Mouse (Mus musculus) gastrocnemius, postnatal 4 days (tissue): ENCODE measurements around the gene Actb. TPM values are rescaled to one million over a fixed set of nuclear protein-coding genes. Genes with fewer than 3 reads are reported as not detected.

Experiments
- DNase-seq, 2 experiments: peaks; one replicate each; pipeline ENCODE4 v3.0.0; 2021 to 2022; ENCODE audit warnings: low spot score in 2 of 2, mixed read lengths in 2 of 2
- total RNA-seq, 2 experiments: library from RNA; stranded (reverse); gene quantifications; 2 replicates each; pipeline ENCODE4 v1.2.3; 2021

The Actb gene
- total RNA-seq, 2 experiments from 2014 or later, result 2,802 to 2,810 TPM

GRCm38 (mm10) chr5:142923781-142924180 is 17.2 kb upstream of the Actb start:
- no peak for DNase-seq

- no peak for DNase-seq
These were observed 15.7 kb upstream of the Actb start for GRCm38 (mm10) chr5:142922251-142922650.

- DNase-seq, result no peak
These were observed 14.5 kb upstream of the Actb start for GRCm38 (mm10) chr5:142921074-142921459.

DNA sequence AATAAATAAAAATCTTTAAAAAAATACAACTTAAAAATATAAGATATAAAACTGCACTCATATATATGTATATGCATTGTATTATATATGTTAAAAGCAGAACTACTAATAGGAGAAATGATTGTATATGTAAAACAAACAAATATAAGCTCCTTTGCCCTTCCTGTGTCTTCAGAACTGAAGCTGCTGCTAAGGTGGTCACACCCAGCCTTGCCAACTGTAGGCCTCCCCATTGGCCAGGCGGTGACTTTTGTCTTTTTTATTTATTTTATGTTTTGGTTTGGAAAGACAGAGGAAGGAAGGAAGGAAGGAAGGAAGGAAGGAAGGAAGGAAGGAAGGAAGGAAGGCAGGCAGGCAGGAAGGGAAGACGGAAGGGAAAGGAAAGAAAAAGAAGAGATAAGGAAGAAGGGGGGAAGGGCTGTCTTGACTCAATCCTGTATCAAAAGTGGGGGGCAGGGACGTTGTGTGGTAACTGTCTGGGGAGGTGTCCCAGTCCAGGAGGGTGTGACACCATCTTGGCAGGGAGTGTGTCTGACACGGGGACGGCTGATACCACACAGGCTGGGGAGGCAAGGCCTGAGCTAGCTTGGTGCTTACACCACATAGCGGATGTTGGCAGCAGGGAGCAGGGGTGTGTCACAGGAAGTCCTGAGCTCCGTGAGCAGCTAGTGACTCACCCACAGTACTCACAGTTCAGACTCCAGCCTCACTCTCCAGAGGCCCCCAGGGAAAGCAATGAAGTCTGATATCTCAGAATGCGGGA is 13.9 kb upstream of the Actb start:
- DNase-seq, result peak in 1 of 2 experiments; percentile 61

DNA sequence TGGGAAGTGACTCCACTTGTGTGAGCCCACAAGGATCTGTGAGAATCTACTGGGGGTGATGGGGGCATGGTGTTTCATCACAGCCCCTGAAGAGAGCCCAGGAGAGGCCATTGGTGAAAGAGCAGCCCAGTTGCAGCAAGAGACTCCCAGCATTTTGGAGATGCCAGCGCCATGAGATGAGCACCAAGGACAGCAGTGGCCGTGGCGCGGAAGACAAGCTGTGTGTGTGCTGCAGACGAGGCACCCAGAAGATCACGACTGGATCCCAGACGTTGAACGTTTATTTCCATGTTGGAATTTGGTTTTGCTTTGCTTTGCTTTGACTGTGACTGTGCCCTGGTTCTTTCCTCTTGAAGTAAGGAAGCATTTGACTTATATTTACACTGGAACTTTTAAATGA is 10.8 kb upstream of the Actb start:
- DNase-seq, result no peak

GRCm38 (mm10) chr5:142916593-142916992 is 10.0 kb upstream of the Actb start:
- DNase-seq, result no peak

DNA sequence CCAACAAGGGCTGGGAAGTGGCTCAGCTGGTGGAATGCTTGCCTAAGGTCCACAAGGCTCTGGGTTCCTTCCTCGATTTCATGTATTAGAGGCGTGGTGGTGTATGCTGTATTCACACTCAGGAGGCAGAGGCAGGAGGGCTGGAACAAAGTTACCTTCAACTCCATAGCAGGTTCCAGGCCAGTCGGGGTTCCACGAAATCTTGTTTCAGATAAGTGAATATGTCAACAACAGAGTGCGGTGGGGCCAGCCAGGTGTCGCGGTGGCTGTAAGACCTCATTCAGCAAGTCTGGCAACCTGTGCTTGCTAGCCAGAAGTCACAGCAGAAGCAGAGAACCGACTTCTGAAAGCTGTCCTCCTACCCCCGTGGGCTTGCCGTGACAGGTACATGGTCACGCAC is 8.7 kb upstream of the Actb start:
- DNase-seq, result no peak

- DNase-seq, result no peak
These were observed 6.2 kb upstream of the Actb start for GRCm38 (mm10) chr5:142912739-142913138.

- no peak for DNase-seq
These were observed 5.8 kb upstream of the Actb start for GRCm38 (mm10) chr5:142912320-142912719.

DNA sequence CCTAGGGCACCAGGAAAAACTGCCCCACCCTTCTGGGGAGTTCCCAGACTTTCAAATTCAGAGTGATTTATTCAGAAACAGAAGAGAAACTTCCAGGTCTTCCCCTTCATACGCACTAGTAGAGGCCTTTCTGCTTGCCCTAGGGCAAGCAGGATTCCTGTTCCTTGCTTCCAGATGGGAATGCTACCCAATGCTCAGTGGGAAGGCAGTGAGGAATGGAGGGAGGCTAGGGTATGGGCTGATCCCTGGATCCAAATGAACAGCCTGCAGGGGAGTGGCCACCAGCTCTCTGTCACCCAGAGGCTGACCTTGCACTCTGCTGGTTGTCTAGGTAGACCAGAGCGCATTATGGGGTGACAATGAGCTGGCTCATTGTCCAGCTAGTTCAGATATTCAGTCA is 5.1 kb upstream of the Actb start:
- no peak for DNase-seq

DNA sequence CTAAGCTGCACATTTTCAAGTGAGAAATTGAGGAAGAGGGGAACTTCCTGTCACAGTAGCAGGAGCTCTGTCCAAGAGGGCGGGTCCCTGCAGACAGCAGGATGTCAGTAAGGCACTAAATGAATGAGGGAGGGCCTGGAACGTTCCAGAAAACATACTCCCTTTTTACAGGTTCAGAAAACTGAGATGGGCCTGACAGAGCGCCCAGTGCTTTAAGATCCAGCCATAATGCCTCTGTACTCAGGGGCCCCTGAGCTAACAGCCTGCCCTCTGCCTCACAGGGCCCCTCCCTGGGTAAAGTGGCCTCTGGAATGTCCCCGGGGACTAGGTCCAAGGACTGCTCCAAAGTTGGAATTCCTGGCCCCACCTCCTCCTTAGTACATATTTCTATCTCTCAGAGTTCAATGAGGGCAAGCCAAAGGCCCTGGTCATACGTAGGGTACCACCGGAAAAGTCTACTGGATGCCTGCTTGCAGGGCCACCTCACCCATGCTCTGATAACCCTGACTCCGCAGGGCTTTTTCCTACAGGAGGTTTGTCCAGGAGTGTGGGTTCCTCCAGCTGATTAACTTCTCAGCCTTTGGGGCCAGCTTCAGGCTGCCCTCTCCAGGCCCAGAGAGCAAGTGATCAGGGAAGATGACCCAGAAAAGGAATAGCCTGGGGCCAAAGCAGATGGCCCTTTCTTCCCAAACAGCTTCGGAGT is 3.2 kb upstream of the Actb start:
- no peak for DNase-seq

DNA sequence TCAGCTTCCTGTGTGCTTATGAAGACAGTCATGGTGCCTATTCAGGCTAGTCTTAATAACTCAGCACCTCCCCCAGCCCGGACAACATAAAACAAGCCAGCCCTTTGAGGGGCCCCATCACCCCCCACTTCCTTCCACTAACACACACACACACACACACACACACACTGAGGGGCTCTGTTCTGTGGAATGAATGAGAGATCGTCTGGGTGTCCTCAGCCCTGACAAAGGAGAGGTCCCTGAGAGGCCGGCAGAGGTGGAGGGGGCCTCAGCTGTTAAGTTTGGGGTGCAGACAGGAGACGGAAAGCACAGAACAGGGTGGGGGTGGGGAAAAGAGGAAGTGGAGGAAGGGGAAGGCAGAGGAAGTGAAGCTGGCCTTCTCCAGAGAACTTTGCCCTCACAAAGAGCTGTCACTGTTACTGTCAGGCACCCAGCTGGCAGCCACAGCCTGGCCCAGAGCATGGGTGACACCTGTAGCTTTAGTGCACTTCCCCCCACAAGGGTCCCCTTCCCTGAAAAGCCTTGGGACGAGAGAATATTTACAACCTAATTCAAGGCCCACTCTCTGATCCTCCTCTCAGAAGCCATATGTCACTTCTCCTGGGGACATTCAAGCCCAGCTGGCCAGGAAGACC is 2.5 kb upstream of the Actb start:
- DNase-seq, result no peak

DNA sequence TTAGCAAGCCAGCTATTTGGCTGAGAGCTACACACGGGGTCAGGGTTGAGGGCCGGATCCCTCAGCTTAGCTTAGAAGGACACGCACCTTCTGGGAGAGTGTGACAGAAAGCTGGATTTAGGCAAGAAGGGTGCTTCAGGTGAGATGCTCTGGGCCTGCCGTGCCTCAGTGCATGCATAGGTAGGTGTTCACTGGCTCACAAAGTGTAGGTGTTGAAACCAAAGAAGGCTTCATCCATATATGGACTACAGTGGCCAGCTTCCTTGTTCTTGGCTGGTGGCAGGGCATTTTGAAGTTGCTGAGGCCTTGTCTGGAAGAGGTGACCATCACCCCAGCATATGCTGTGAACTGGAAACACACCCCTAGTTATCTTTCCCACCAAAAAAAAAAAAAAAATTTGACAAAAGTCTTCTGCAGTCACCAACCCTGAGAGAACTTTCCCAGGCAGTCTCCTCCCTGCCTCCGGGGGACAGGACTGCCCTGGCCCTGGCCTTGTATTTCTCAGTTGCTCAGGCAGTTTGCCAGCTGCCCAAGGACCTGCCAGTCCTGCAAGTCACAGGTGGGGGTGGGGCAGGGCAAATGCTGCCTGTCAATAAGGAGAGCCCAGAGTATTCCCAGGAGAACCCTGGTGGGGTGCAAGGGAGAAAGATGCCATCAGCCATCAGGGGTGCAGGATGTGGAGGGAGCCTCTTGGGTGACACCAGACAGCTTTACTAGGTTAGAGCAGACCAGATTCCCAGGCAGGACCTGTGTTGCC is 1.4 kb upstream of the Actb start:
- DNase-seq, result peak in 1 of 2 experiments; percentile 67

DNA sequence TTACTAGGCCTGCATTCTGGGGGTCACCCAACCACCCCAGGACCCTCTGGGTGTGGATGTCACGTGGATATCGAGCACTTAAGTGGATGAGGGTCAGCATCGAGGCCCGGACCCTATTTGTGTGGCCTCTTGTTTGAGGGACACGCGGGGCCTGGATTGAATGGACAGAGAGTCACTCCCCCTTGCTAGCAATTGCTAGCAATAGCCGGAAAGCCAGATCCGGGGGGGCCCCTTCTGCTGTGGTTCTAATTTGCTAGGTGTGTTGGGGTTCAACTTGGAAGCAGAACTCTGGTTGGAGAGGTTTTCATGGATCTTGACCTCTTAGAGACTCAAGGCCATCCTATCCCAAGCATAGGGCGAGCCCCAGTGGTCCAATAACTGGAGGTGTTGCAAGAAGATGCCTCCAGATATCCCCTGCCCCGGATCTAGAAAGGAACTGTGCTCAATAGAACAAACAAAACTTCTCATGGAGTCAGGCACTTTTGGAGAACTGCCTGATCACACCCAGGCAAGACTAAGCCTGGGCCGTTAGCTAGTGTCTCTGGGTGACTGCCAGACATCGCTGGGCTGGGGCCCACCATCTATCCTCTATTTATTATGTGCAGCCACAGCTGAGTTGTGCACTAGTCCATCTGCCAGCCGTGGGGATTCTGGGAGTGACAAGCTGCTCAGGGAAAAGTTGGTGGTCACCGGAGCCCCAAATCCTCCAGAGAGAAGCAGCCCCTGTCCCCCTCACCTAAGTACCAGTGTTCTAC is 671 bp upstream of the Actb start:
- peak; percentile 60 to 79 for DNase-seq

DNA sequence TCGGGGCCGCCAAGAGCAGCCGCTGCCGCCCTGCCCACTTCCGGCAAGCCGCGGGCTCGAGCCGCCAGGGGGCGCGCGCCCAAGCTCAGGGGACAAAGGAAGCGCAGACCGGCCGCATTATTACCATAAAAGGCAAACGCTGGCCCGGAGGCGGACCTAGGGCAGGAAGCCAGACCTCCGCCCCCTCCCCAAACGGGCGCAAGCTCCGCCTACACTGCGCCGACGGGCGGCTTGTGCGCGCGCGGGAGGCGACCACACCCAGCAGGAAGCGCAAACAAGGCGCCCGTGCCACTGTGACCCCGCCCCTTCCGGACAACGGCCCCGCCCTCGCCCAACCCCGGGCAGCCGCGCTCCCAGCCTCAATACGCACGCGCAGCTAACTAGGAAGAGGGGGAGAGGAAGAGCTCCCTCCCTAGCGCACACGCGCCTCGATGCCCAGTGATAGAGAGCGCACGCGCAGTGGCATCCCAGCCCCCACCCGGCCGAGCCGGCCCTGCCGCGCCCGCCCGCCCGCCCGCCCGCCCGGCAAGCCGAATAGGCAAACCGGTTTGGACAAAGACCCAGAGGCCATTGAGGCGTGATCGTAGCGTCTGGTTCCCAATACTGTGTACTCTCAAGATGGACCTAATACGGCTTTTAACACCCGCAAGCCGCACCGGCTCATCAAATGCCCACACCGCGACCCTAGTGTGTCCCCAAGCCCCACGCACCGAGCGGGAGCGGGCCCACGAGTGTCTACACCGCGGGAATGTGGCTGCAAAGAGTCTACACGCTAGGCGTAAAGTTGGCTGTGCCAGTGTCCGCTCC is 626 bp downstream of the Actb start:
- DNase-seq, result peak; percentile 99

DNA sequence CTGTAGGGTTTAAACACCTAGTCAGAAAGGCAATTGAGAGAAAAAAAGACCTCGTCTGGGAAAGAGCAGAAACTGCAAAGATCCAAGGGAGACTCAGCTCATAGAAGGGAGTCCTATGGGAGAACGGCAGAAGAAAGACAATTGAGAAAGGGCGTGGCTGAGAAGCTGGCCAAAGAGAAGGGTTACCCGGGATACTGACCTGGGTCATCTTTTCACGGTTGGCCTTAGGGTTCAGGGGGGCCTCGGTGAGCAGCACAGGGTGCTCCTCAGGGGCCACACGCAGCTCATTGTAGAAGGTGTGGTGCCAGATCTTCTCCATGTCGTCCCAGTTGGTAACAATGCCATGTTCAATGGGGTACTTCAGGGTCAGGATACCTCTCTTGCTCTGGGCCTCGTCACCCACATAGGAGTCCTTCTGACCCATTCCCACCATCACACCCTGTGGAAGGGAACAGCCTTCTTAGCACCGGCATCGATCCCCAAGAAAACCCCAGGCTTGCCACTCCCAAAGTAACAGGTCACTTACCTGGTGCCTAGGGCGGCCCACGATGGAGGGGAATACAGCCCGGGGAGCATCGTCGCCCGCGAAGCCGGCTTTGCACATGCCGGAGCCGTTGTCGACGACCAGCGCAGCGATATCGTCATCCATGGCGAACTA is 1.4 kb downstream of the Actb start:
- no peak for DNase-seq

DNA sequence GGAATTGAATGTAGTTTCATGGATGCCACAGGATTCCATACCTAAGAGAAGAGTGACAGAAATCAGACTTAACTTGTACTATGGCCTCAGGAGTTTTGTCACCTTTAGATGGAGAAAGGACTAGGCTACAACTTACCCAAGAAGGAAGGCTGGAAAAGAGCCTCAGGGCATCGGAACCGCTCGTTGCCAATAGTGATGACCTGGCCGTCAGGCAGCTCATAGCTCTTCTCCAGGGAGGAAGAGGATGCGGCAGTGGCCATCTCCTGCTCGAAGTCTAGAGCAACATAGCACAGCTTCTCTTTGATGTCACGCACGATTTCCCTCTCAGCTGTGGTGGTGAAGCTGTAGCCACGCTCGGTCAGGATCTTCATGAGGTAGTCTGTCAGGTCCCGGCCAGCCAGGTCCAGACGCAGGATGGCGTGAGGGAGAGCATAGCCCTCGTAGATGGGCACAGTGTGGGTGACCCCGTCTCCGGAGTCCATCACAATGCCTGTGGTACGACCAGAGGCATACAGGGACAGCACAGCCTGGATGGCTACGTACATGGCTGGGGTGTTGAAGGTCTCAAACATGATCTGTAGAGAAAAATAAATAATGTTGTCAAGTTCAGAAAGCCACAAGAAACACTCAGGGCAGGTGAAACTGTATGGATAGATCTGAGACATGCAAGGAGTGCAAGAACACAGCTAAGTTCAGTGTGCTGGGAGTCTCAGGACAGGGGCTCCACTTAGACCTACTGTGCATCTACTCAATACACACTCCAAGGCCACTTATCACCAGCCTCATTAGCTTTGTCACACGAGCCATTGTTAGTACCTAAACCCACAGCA is 2.1 kb downstream of the Actb start:
- DNase-seq, result no peak

GRCm38 (mm10) chr5:142903470-142904207 is 2.9 kb downstream of the Actb start:
- DNase-seq, result no peak
